Mouse (Mus musculus): ENCODE measurements at regions not wholly inside any gene's neighbourhood (a gene's known extent, or its start where the extent isn't known, plus 50 kb on each side); places are given as distances from the start of the nearest gene placed in this dataset.

DNA sequence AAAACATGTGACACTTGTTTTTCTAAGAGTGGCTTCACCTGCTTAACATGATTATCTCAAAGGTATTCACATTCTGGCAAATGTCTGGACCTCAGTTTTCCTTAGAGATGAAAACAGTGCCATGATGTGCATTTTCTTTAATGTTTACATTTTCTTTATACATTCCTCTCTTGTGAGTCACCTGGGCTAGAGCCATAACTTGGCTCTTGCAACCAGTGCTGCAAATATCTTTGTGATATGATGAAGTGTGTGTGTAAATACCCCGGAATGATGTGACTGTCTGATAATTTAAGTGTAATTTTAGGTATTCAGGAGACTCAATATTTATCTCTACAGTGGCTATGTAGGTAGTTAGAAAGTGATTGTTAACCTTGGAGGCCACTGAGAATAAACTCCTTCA lies 590.8 kb downstream of the 1190002N15Rik start:
- no peak for TF ChIP-seq CTCF (IDR thresholded peaks at IDR 0.05; ENCODE audit: borderline replicate concordance, insufficient read depth, low read length)
- TF ChIP-seq POLR2A (IDR thresholded peaks at IDR 0.05; ENCODE audit: low read depth, low read length), result no peak

Data from embryonic fibroblast, embryonic 13.5 days (primary cell).